Mouse (Mus musculus) CH12.LX (cell line): ENCODE measurements around the gene I830077J02Rik. TPM values are rescaled to one million over a fixed set of nuclear protein-coding genes. Genes with fewer than 3 reads are reported as not detected.

Experiments
- DNase-seq: peaks from one replicate; pipeline ENCODE4 v3.0.0-alpha.2; 2013; ENCODE audit errors: extremely low read depth
- H3K27ac ChIP-seq: 2 replicates; pipeline ENCODE4 v1.5.1; 2012; ENCODE audit warnings: low read depth, mild to moderate bottlenecking, control low read depth, moderate library complexity; ENCODE audit not compliant: insufficient read depth
- H3K27me3 ChIP-seq: replicated peaks from 2 replicates; pipeline ENCODE3; 2012; ENCODE audit warnings: inconsistent platforms
- H3K36me3 ChIP-seq, 2 experiments: replicated peaks in 1 of 2; 2 replicates each; pipeline versions ENCODE3 to v1.6.1; 2012; ENCODE audit warnings: inconsistent platforms in 1 of 2, low read length in 1 of 2, mild to moderate bottlenecking in 1 of 2, mixed read lengths in 1 of 2, moderate library complexity in 1 of 2; ENCODE audit not compliant: control insufficient read depth in 1 of 2, insufficient read depth in 1 of 2
- H3K4me1 ChIP-seq, 2 experiments: 2 replicates each; pipeline ENCODE4 v1.6.1; 2012; ENCODE audit warnings: inconsistent platforms in 1 of 2, moderate library complexity in 1 of 2; ENCODE audit not compliant: insufficient read depth in 2 of 2, control insufficient read depth in 1 of 2
- H3K4me2 ChIP-seq: 2 replicates; pipeline ENCODE4 v1.6.1; 2012; ENCODE audit warnings: low read depth, mild to moderate bottlenecking, control low read depth; ENCODE audit not compliant: poor library complexity, insufficient read depth, severe bottlenecking
- H3K4me3 ChIP-seq, 3 experiments: fragments of 150-350 bp in 1 of 3; sonication (generic) in 1 of 3; replicated peaks in 1 of 3; 2 replicates each; pipeline versions ENCODE3 to v1.5.1; 2011 to 2012; ENCODE audit warnings: low read depth in 2 of 3, low read length in 2 of 3, mild to moderate bottlenecking in 2 of 3, moderate library complexity in 2 of 3, control low read depth in 1 of 3, improper control_type of control experiment in 1 of 3, inconsistent platforms in 1 of 3, mixed read lengths in 1 of 3; ENCODE audit not compliant: poor library complexity in 1 of 3
- H3K79me2 ChIP-seq: replicated peaks from 2 replicates; pipeline ENCODE4 v1.6.1; 2012; ENCODE audit warnings: mild to moderate bottlenecking, moderate library complexity; ENCODE audit not compliant: control insufficient read depth, poor library complexity, insufficient read depth, severe bottlenecking; ENCODE audit errors: extremely low read depth
- H3K9ac ChIP-seq: 2 replicates; pipeline ENCODE4 v1.6.1; 2012; ENCODE audit warnings: low read depth, mild to moderate bottlenecking, control low read depth, moderate library complexity; ENCODE audit not compliant: insufficient read depth
- H3K9me3 ChIP-seq: replicated peaks from 2 replicates; pipeline ENCODE3; 2012; ENCODE audit warnings: low read length, inconsistent platforms, mixed read lengths
- CTCF ChIP-seq, 2 experiments: IDR thresholded peaks in 1 of 2; conservative IDR thresholded peaks in 1 of 2; 2 replicates each; pipeline ENCODE4 v1.5.1; 2011 to 2012; ENCODE audit warnings: low read depth in 2 of 2, low read length in 2 of 2, improper control_type of control experiment in 1 of 2, inconsistent platforms in 1 of 2, mild to moderate bottlenecking in 1 of 2, moderate library complexity in 1 of 2
- ETS1 ChIP-seq: conservative IDR thresholded peaks from 2 replicates; pipeline ENCODE4 v1.6.1; 2012; ENCODE audit warnings: low read depth, mild to moderate bottlenecking, inconsistent platforms, low read length, improper control_type of control experiment, moderate library complexity
- JUN ChIP-seq: IDR thresholded peaks from 2 replicates; pipeline ENCODE4 v1.6.1; 2011; ENCODE audit warnings: low read depth, mild to moderate bottlenecking, low read length, improper control_type of control experiment, moderate library complexity; ENCODE audit not compliant: insufficient read depth
- KAT2A ChIP-seq: IDR thresholded peaks from 2 replicates; pipeline ENCODE4 v1.6.1; 2012; ENCODE audit warnings: low read length, improper control_type of control experiment, inconsistent platforms; ENCODE audit not compliant: insufficient replicate concordance
- MAFK ChIP-seq: IDR thresholded peaks from 2 replicates; pipeline ENCODE4 v1.6.1; 2011; ENCODE audit warnings: low read length, improper control_type of control experiment; ENCODE audit not compliant: insufficient replicate concordance
- MXI1 ChIP-seq: IDR thresholded peaks from 2 replicates; pipeline ENCODE4 v1.6.1; 2011; ENCODE audit warnings: mild to moderate bottlenecking, low read depth, low read length, improper control_type of control experiment
- POLR2A ChIP-seq: IDR thresholded peaks from 2 replicates; pipeline ENCODE4 v1.6.1; 2011; ENCODE audit warnings: low read depth, mild to moderate bottlenecking, improper control_type of control experiment, low read length
- RCOR1 ChIP-seq: conservative IDR thresholded peaks from 2 replicates; pipeline ENCODE4 v1.6.1; 2012; ENCODE audit warnings: low read depth, mild to moderate bottlenecking, inconsistent platforms, low read length, improper control_type of control experiment
- TCF12 ChIP-seq: IDR thresholded peaks from 2 replicates; pipeline ENCODE4 v1.6.1; 2014; ENCODE audit warnings: low read depth, mild to moderate bottlenecking, inconsistent platforms, low read length, improper control_type of control experiment
- USF1 ChIP-seq: IDR thresholded peaks from 2 replicates; pipeline ENCODE4 v1.6.1; 2014; ENCODE audit warnings: low read depth, mild to moderate bottlenecking, inconsistent platforms, low read length, improper control_type of control experiment
- ZMIZ1 ChIP-seq: IDR thresholded peaks from 2 replicates; pipeline ENCODE4 v1.6.1; 2012; ENCODE audit warnings: low read depth, mild to moderate bottlenecking, inconsistent platforms, low read length, improper control_type of control experiment
- ZNF384 ChIP-seq: IDR thresholded peaks from 2 replicates; pipeline ENCODE4 v1.6.1; 2012; ENCODE audit warnings: low read depth, low read length, improper control_type of control experiment, inconsistent platforms
- dilution Hi-C: fragments of 300-500 bp; cut with MboI; formaldehyde crosslinking; loops from 2 replicates; pipeline ENCODE4 v1.14.3; 2020; ENCODE audit warnings: low sequenced_read_pairs; ENCODE audit not compliant: extremely low pct_unique_long_range_greater_than_20kb, extremely low pct_ligation_motif_present
- in situ Hi-C: fragments of 300-500 bp; cut with MboI; formaldehyde crosslinking; loops from 3 replicates; pipeline ENCODE4 v1.14.3; 2019; ENCODE audit warnings: low sequenced_read_pairs, low pct_ligation_motif_present, low pct_unique_long_range_greater_than_20kb, mixed read lengths
- polyA plus RNA-seq: library from polyadenylated mRNA; unstranded; fragments of >175 nt; gene quantifications from 2 replicates; pipeline ENCODE4 v1.2.1, GENCODE M21; 2012; ENCODE audit warnings: low read depth; ENCODE audit not compliant: insufficient read length
- total RNA-seq, 2 experiments: library from RNA; depleted of rRNA; stranded (reverse); fragments of 300-350 nt in 1 of 2; fragments of >200 nt in 1 of 2; gene quantifications; 2 replicates each; pipeline ENCODE4 v1.2.3; 2012 to 2014

The I830077J02Rik gene
- total and polyA plus RNA-seq, 3 experiments, result 1.3 to 10.2 (median 2.9) TPM

GRCm38 (mm10) chr3:105877252-105877803, 55.1 kb downstream of the I830077J02Rik start:
- in situ Hi-C loops (no loop called here), dilution Hi-C loops (no loop called here)
- Histone ChIP-seq H3K4me3 (no peak overlapping the region), H3K4me1 (peaks cover 3 to 9% of the 10 kb centered on the region in 2 experiments; a peak in 3 of 4 replicates), H3K36me3 (no peaks in the 10 kb centered on the region), H3K4me2 (no peak overlapping the region), H3K9me3 (no peaks in the 10 kb centered on the region), H3K9ac (no peak overlapping the region), H3K27me3 (no peaks in the 10 kb centered on the region), H3K27ac (no peak overlapping the region), H3K79me2 (no peaks in the 10 kb centered on the region)
- TF ChIP-seq TCF12 (no peak), ZNF384 (no peak), ETS1 (no peak), KAT2A (no peak), MXI1 (no peak), RCOR1 (no peak), USF1 (no peak), CTCF (conservative IDR thresholded peaks at IDR 0.05 in 1 of 2, IDR thresholded peaks at IDR 0.05 in 1 of 2; ENCODE audit: low read depth in 2 of 2, low read length in 2 of 2) (no peak), POLR2A (no peak)
- DNase-seq, result no peak

- no peaks in the 10 kb centered on the region for H3K27me3 ChIP-seq
- no peaks in the 10 kb centered on the region for H3K9me3 ChIP-seq
- TF ChIP-seq CTCF (conservative IDR thresholded peaks at IDR 0.05 in 1 of 2, IDR thresholded peaks at IDR 0.05 in 1 of 2; ENCODE audit: low read depth in 2 of 2, low read length in 2 of 2) (no peak), JUN (no peak), ZMIZ1 (no peak), MAFK (no peak)
- H3K4me2 ChIP-seq, result no peak overlapping the region
- H3K36me3 ChIP-seq, result no peaks in the 10 kb centered on the region
- peaks cover 3 to 11% of the 10 kb centered on the region in 2 experiments; a peak in 3 of 4 replicates for H3K4me1 ChIP-seq
- dilution Hi-C loops, result no loop called here
- in situ Hi-C loops, result no loop called here
- no peak overlapping the region for H3K4me3 ChIP-seq
- no peak overlapping the region for H3K27ac ChIP-seq
- H3K9ac ChIP-seq, result no peak overlapping the region
- H3K79me2 ChIP-seq, result no peaks in the 10 kb centered on the region
- DNase-seq, result no peak
These were observed 56.4 kb downstream of the I830077J02Rik start for GRCm38 (mm10) chr3:105876022-105876421.

Other genes starting within 250 kb of the I830077J02Rik start
- 30.8 and 40.9 TPM in 2 replicates for gene Ddx20, start 245.1 kb downstream of the I830077J02Rik start, total RNA-seq (2012; rRNA removed)
- 66.5 and 76.0 TPM in 2 replicates for gene Ddx20, start 245.1 kb downstream of the I830077J02Rik start, total RNA-seq (2014; rRNA removed)
- 42.0 and 50.4 TPM in 2 replicates for gene Ddx20, start 245.1 kb downstream of the I830077J02Rik start, polyA plus RNA-seq
- gene Inka2, start 228.1 kb downstream of the I830077J02Rik start, total RNA-seq (2012; rRNA removed), result 3.1 and 3.4 TPM in 2 replicates
- 0.93 and 1.0 TPM in 2 replicates for gene Inka2, start 228.1 kb downstream of the I830077J02Rik start, total RNA-seq (2014; rRNA removed)
- gene Inka2, start 228.1 kb downstream of the I830077J02Rik start, polyA plus RNA-seq, result 1.9 and 2.5 TPM in 2 replicates
- gene Rap1a, start 131.3 kb downstream of the I830077J02Rik start, total RNA-seq (2012; rRNA removed), result 63.3 and 116 TPM in 2 replicates
- 209 and 234 TPM in 2 replicates for gene Rap1a, start 131.3 kb downstream of the I830077J02Rik start, total RNA-seq (2014; rRNA removed)
- gene Rap1a, start 131.3 kb downstream of the I830077J02Rik start, polyA plus RNA-seq, result 222 and 250 TPM in 2 replicates
- gene Adora3, start 61.8 kb downstream of the I830077J02Rik start, total RNA-seq (2012; rRNA removed), result 1.1 and 1.2 TPM in 2 replicates
- gene Adora3, start 61.8 kb downstream of the I830077J02Rik start, total RNA-seq (2014; rRNA removed), result 0.54 and 0.73 TPM in 2 replicates
- 1.3 and 1.4 TPM in 2 replicates for gene Adora3, start 61.8 kb downstream of the I830077J02Rik start, polyA plus RNA-seq
- 0.25 TPM in 1 of 2 replicates, not detected in the other for gene Tmigd3, start 61.8 kb downstream of the I830077J02Rik start, total RNA-seq (2012; rRNA removed)
- gene Tmigd3, start 61.8 kb downstream of the I830077J02Rik start, total RNA-seq (2014; rRNA removed), result not detected in 2 replicates
- gene Tmigd3, start 61.8 kb downstream of the I830077J02Rik start, polyA plus RNA-seq, result 1.3 TPM in 1 of 2 replicates, not detected in the other
- 87.4 and 114 TPM in 2 replicates for gene Wdr77, start 26.7 kb upstream of the I830077J02Rik start, total RNA-seq (2012; rRNA removed)
- 86.7 and 91.2 TPM in 2 replicates for gene Wdr77, start 26.7 kb upstream of the I830077J02Rik start, total RNA-seq (2014; rRNA removed)
- 203 and 235 TPM in 2 replicates for gene Wdr77, start 26.7 kb upstream of the I830077J02Rik start, polyA plus RNA-seq
- 317 and 342 TPM in 2 replicates for gene Atp5f1, start 27.4 kb upstream of the I830077J02Rik start, total RNA-seq (2012; rRNA removed)
- 676 and 764 TPM in 2 replicates for gene Atp5f1, start 27.4 kb upstream of the I830077J02Rik start, total RNA-seq (2014; rRNA removed)
- gene Atp5f1, start 27.4 kb upstream of the I830077J02Rik start, polyA plus RNA-seq, result 494 and 505 TPM in 2 replicates
- gene Ovgp1, start 41.0 kb upstream of the I830077J02Rik start, total RNA-seq (2012; rRNA removed), result 1.4 and 1.6 TPM in 2 replicates
- 2.3 TPM in 2 replicates for gene Ovgp1, start 41.0 kb upstream of the I830077J02Rik start, total RNA-seq (2014; rRNA removed)
- 4.3 and 5.6 TPM in 2 replicates for gene Ovgp1, start 41.0 kb upstream of the I830077J02Rik start, polyA plus RNA-seq
- gene Pifo, start 82.0 kb upstream of the I830077J02Rik start, total RNA-seq (2012; rRNA removed), result 5.4 and 8.1 TPM in 2 replicates
- 13.7 and 16.4 TPM in 2 replicates for gene Pifo, start 82.0 kb upstream of the I830077J02Rik start, total RNA-seq (2014; rRNA removed)
- 7.1 and 7.7 TPM in 2 replicates for gene Pifo, start 82.0 kb upstream of the I830077J02Rik start, polyA plus RNA-seq
- not detected in 2 replicates for gene Chil5, start 100.2 kb upstream of the I830077J02Rik start, total RNA-seq (2012; rRNA removed)
- not detected in 2 replicates for gene Chil5, start 100.2 kb upstream of the I830077J02Rik start, total RNA-seq (2014; rRNA removed)
- gene Chil5, start 100.2 kb upstream of the I830077J02Rik start, polyA plus RNA-seq, result 0.30 and 0.31 TPM in 2 replicates
- gene Chia1, start 180.6 kb upstream of the I830077J02Rik start, total RNA-seq (2012; rRNA removed), result 0.13 TPM in 1 of 2 replicates, not detected in the other
- gene Chia1, start 180.6 kb upstream of the I830077J02Rik start, total RNA-seq (2014; rRNA removed), result 0.36 and 0.47 TPM in 2 replicates
- gene Chia1, start 180.6 kb upstream of the I830077J02Rik start, polyA plus RNA-seq, result 0.38 and 0.46 TPM in 2 replicates
- gene Chil3, start 234.9 kb upstream of the I830077J02Rik start, total RNA-seq (2012; rRNA removed), result not detected in 2 replicates
- not detected in 2 replicates for gene Chil3, start 234.9 kb upstream of the I830077J02Rik start, total RNA-seq (2014; rRNA removed)
- not detected in 2 replicates for gene Chil3, start 234.9 kb upstream of the I830077J02Rik start, polyA plus RNA-seq